Mouse (Mus musculus): ENCODE data around the gene Ahcyl2.

DNA sequence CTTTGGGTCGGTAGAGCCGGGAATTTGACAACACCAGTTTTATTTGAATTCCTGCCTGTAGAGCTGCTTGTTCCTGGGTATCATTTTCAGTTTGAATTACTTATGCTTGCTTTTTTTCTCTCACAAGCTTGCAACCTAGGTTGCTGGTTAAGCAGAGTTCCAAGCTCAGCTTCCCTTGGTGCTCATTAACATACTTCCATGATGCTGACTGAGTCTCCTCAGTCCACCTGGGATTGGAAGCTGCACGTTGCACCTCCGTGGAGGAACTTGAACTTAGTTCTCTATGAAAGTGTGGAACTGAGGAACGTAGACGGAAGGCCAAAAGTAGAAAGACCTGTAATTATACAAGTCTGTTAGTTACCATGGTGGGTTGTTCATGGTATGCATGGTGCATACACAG lies 16.1 kb downstream of the Ahcyl2 start:
- TF ChIP-seq EP300 (IDR thresholded peaks at IDR 0.05) = no peak
- no peak for TF ChIP-seq CTCF (IDR thresholded peaks at IDR 0.05)

Measured in lung, postnatal 0 days (tissue).